Mouse (Mus musculus) embryonic fibroblast, embryonic 13.5 days (primary cell): Measurements from ENCODE around the gene Foxred2.

ENCODE experiments used
- CTCF ChIP-seq: IDR thresholded peaks from 2 replicates; pipeline ENCODE4 v1.5.1; 2011; ENCODE audit warnings: mild to moderate bottlenecking, control low read depth, low read length, moderate library complexity, borderline replicate concordance; ENCODE audit not compliant: insufficient read depth
- POLR2A ChIP-seq: IDR thresholded peaks from 2 replicates; pipeline ENCODE4 v1.6.1; 2011; ENCODE audit warnings: low read depth, mild to moderate bottlenecking, control low read depth, low read length, moderate library complexity

- peak; percentile 99 for TF ChIP-seq CTCF
- TF ChIP-seq POLR2A = no peak
Observed at GRCm38 (mm10) chr15:77933770-77934169, 22.8 kb downstream of the Foxred2 start.
